Mouse (Mus musculus): ENCODE data around the gene Tpi1. TPM values are rescaled to one million over a fixed set of nuclear protein-coding genes. Genes with fewer than 3 reads are reported as not detected.
"Not testable (repeated sequence)": the region's sequence is repeated elsewhere in the genome, so short reads cannot be mapped to it uniquely, and the experiment has no call there.

The Tpi1 gene
- total and polyA plus RNA-seq, 3 experiments, result 102 to 1,182 (median 440) TPM

DNA sequence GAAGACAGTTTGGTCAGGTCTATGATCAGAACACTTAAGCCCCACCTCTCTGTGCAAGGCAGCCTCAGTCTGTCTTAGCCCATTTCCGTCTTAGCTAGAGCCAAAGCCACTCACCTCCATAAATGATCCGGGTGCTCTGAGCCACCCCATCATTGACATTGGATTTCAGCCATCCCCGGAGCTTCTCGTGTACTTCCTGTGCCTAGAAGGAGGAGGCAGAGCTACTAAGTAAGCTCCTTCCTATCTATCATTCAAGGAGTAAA, 2.8 kb downstream of the Tpi1 start:
- peaks cover 0 to 33% of the 10 kb centered on the region in 2 experiments; a peak in 3 of 4 replicates for H3K4me1 ChIP-seq (ENCODE audit: control insufficient read depth in 1 of 2, insufficient read depth in 2 of 2, low read length in 2 of 2)
- H3K27me3 ChIP-seq (ENCODE audit: control insufficient read depth in 1 of 2, insufficient read depth in 2 of 2, low read length in 2 of 2), result no peaks in the 10 kb centered on the region
- TF ChIP-seq MAFK (IDR thresholded peaks at IDR 0.05; ENCODE audit: borderline replicate concordance, low read depth, low read length) (no peak), CTCF (IDR thresholded peaks at IDR 0.05 in 2 of 3, conservative IDR thresholded peaks at IDR 0.05 in 1 of 3; ENCODE audit: control insufficient read depth in 1 of 3, insufficient read depth in 1 of 3, low read depth in 2 of 3, low read length in 3 of 3, poor library complexity in 1 of 3, severe bottlenecking in 1 of 3) (no peak), USF1 (IDR thresholded peaks at IDR 0.05; ENCODE audit: low read depth, low read length) (no peak), ZNF384 (IDR thresholded peaks at IDR 0.05; ENCODE audit: low read depth, low read length) (no peak), TBP (IDR thresholded peaks at IDR 0.05; ENCODE audit: low read depth, low read length) (no peak), E2F4 (IDR thresholded peaks at IDR 0.05; ENCODE audit: borderline replicate concordance, low read depth, low read length) (no peak), CHD2 (IDR thresholded peaks at IDR 0.05; ENCODE audit: low read length) (no peak), ZC3H11A (IDR thresholded peaks at IDR 0.05; ENCODE audit: low read depth, low read length) (no peak), USF2 (IDR thresholded peaks at IDR 0.05; ENCODE audit: borderline replicate concordance in 1 of 2, insufficient read depth in 1 of 2, low read depth in 1 of 2, low read length in 2 of 2) (no peak), GABPA (IDR thresholded peaks at IDR 0.05; ENCODE audit: low read depth, low read length) (no peak), POLR2AphosphoS5 (IDR thresholded peaks at IDR 0.05; ENCODE audit: borderline replicate concordance, low read depth, low read length) (no peak), BHLHE40 (IDR thresholded peaks at IDR 0.05; ENCODE audit: borderline replicate concordance, low read depth, low read length) (no peak), EP300 (IDR thresholded peaks at IDR 0.05; ENCODE audit: low read depth in 1 of 2, low read length in 2 of 2) (no peak)
- H3K79me2 ChIP-seq (ENCODE audit: control insufficient read depth, insufficient read depth, low read length, poor library complexity), result peaks cover 19% of the 10 kb centered on the region
- peaks cover 4 to 15% of the 10 kb centered on the region in 2 experiments for H3K36me3 ChIP-seq (ENCODE audit: control insufficient read depth in 1 of 2, insufficient read depth in 2 of 2, low read length in 2 of 2)
- DNase-seq (ENCODE audit: low read depth, low spot score), result peak; percentile 22
- H3K4me3 ChIP-seq (ENCODE audit: control insufficient read depth in 1 of 2, insufficient read depth in 1 of 2, low read depth in 2 of 2, low read length in 2 of 2), result no peak overlapping the region
- H3K9me3 ChIP-seq (replicated peaks; ENCODE audit: insufficient read depth, low read length), result no peaks in the 10 kb centered on the region
- H3K27ac ChIP-seq (ENCODE audit: control insufficient read depth, low read depth, low read length), result no peak overlapping the region
- H3K9ac ChIP-seq (ENCODE audit: control insufficient read depth, low read depth, low read length, poor library complexity, severe bottlenecking), result no peak overlapping the region

DNA sequence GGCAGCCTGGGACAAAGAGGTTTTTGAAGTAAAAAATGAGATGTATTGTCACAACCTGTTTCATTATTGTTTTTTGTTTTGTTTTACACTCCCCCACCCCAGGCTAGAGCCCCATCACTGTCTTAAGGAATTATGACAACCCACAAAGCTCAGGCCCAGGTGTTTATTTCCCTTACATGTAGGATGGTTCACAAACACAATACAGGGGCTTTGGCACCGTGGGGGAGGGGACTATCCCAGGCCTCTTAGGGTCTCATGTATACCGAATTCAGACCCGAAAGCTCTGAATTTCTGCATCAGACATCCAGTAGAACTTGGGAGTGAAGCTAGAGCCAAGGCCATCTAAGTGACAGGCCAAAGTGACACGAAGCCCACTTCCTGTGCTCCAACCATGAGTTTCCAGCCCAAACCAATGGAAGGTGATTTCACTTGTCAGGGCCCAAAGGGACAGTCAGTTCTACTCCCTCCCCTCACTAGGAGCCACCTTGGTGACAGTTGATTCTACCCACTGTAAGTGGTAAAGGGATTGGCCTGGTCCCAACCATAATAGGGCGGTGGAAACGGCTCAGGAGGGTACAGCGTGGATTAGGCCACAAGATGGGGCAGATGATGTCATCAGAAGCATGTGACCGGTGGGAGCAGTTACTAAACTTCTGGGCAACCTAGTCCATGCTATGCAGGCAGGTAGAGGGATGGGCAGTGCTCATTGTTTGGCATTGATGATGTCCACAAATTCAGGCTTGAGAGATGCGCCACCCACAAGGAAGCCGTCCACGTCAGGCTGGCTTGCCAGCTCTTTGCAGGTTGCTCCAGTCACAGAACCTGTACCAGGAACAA, 3.3 kb downstream of the Tpi1 start:
- H3K9me3 ChIP-seq (replicated peaks; ENCODE audit: insufficient read depth, low read length); H3K27ac ChIP-seq (ENCODE audit: control insufficient read depth, low read depth, low read length); H3K27me3 ChIP-seq (ENCODE audit: control insufficient read depth in 1 of 2, insufficient read depth in 2 of 2, low read length in 2 of 2); H3K9ac ChIP-seq (ENCODE audit: control insufficient read depth, low read depth, low read length, poor library complexity, severe bottlenecking); H3K4me3 ChIP-seq (ENCODE audit: control insufficient read depth in 1 of 2, insufficient read depth in 1 of 2, low read depth in 2 of 2, low read length in 2 of 2): not testable (repeated sequence)
- Histone ChIP-seq H3K4me1 (ENCODE audit: control insufficient read depth in 1 of 2, insufficient read depth in 2 of 2, low read length in 2 of 2) (peaks cover 0 to 34% of the 10 kb centered on the region in 2 experiments; a peak in 3 of 4 replicates), H3K79me2 (ENCODE audit: control insufficient read depth, insufficient read depth, low read length, poor library complexity) (peaks cover 19% of the 10 kb centered on the region), H3K36me3 (ENCODE audit: control insufficient read depth in 1 of 2, insufficient read depth in 2 of 2, low read length in 2 of 2) (peaks cover 4 to 16% of the 10 kb centered on the region in 2 experiments)
- peak; percentile 21 for DNase-seq (ENCODE audit: low read depth, low spot score)
